Mouse (Mus musculus) liver, embryonic 11.5 days (tissue): ENCODE measurements around the gene Fmnl2. TPM values are rescaled to one million over a fixed set of nuclear protein-coding genes. Genes with fewer than 3 reads are reported as not detected.

Experiments
- ATAC-seq: fragments of 200-750 bp; cut with Nextera tagmentation; replicated peaks from 2 replicates; pipeline ENCODE4 v1.8.0; 2017; ENCODE audit warnings: moderate number of reproducible peaks, mild to moderate bottlenecking, moderate TSS enrichment, moderate library complexity; ENCODE audit not compliant: low FRiP score
- DNase-seq: peaks from one replicate; pipeline ENCODE4 v3.0.0-alpha.2; 2017; ENCODE audit warnings: low spot score
- H3K27ac ChIP-seq: fragments of 300-500 bp; sonication (generic); 2 replicates; pipeline ENCODE4 v1.5.1; 2014; ENCODE audit warnings: mild to moderate bottlenecking, low read depth, low read length, control low read depth
- H3K27me3 ChIP-seq: fragments of 300-500 bp; sonication (generic); replicated peaks from 2 replicates; pipeline ENCODE4 v1.6.1; 2014; ENCODE audit warnings: low read length, mixed read lengths; ENCODE audit not compliant: control insufficient read depth, insufficient read depth
- H3K36me3 ChIP-seq: fragments of 300-500 bp; sonication (generic); 2 replicates; pipeline ENCODE4 v1.6.1; 2014; ENCODE audit warnings: mild to moderate bottlenecking, low read length, moderate library complexity, mixed read lengths; ENCODE audit not compliant: control insufficient read depth, insufficient read depth
- H3K4me1 ChIP-seq: fragments of 300-500 bp; sonication (generic); replicated peaks from 2 replicates; pipeline ENCODE4 v1.6.1; 2014; ENCODE audit warnings: low read length, mixed read lengths; ENCODE audit not compliant: control insufficient read depth, insufficient read depth
- H3K4me2 ChIP-seq: fragments of 300-500 bp; sonication (generic); 2 replicates; pipeline ENCODE4 v1.6.1; 2014; ENCODE audit warnings: mild to moderate bottlenecking, control low read depth, moderate library complexity
- H3K4me3 ChIP-seq: fragments of 300-500 bp; sonication (generic); 2 replicates; pipeline ENCODE4 v1.5.1; 2014; ENCODE audit warnings: low read depth, low read length, control low read depth
- H3K9ac ChIP-seq: fragments of 300-500 bp; sonication (generic); 2 replicates; pipeline ENCODE4 v1.6.1; 2014; ENCODE audit warnings: low read depth, low read length, control low read depth
- H3K9me3 ChIP-seq: fragments of 300-500 bp; sonication (generic); 2 replicates; pipeline ENCODE4 v1.6.1; 2016; ENCODE audit warnings: low read length, inconsistent platforms, mixed read lengths; ENCODE audit not compliant: control insufficient read depth
- WGBS: fragments of 180-500 bp; shearing (Covaris S2); extraction: QIAGEN DNeasy Blood & Tissue Kit; methylation state at CpG from one replicate; pipeline ENCODE4 v1.1.7; 2014; 5-methylcytosine and 5-hydroxymethylcytosine counted together
- polyA plus RNA-seq: library from polyadenylated mRNA; unstranded; fragments of >200 nt; fragmentation: Nextera tagmentation; extraction: Ambion mirVana; gene quantifications from 2 replicates; pipeline ENCODE4 v1.2.1, GENCODE M21; 2014

The Fmnl2 gene
- polyA plus RNA-seq, 1 experiment from 2014 or later, result 1.5 TPM

DNA sequence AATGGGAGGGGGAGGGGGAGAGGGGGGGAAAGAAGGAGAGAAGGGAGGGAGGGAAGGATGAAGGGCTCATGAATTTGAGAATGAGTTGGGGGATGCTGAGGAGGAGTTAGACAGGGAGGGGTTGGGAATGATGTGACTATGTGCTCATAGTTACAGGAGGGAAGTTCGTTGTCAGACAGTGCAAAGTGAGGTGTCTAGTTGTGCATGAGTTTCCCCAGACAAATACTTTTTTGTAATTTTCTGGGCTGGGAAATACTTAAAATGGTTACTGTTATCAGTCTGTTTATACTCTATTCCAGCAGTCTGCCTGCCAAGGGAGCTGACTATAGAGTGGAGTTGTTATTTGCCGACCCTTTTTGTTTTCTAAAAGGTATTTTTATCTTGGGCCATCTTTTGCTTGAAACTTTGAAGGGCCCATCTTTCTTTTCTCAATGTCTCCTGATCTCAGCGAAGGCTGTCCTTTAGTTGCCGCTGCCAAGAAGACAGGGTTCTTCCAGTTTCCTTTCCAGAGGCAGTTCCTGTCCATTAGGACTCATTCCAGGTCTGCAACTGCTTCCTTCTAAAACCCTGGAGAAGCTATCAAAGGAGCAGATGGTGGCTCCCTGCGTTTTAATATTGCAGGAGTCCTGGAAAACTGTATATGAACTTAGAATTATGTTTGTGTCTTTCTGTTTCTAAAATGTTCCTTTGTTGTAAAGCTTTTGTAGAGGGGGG lies 168.6 kb downstream of the Fmnl2 start:
- Histone ChIP-seq H3K36me3 (no peaks in the 10 kb centered on the region), H3K4me1 (no peaks in the 10 kb centered on the region), H3K9ac (no peak overlapping the region), H3K9me3 (no peaks in the 10 kb centered on the region), H3K27me3 (no peaks in the 10 kb centered on the region), H3K4me2 (no peak overlapping the region), H3K4me3 (no peak overlapping the region), H3K27ac (no peak overlapping the region; the same call in 1 of the 2 replicates)
- 73% methylated on average over 5 of the region's 5 CpGs for WGBS
- no peak for ATAC-seq
- no peak for DNase-seq

- no peak for DNase-seq
- H3K27me3 ChIP-seq, result no peaks in the 10 kb centered on the region
- H3K4me2 ChIP-seq, result no peak overlapping the region
- H3K9me3 ChIP-seq, result no peaks in the 10 kb centered on the region
- peak; percentile 58 for ATAC-seq
- no peak overlapping the region for H3K9ac ChIP-seq
- 100% methylated on average over 1 of the region's 1 CpGs for whole genome bisulfite sequencing
- H3K4me1 ChIP-seq, result no peaks in the 10 kb centered on the region
- no peak overlapping the region for H3K27ac ChIP-seq
- no peaks in the 10 kb centered on the region for H3K36me3 ChIP-seq
- no peak overlapping the region for H3K4me3 ChIP-seq
Measured at GRCm38 (mm10) chr2:53028868-53029267, 171.2 kb downstream of the Fmnl2 start.

- Histone ChIP-seq H3K4me1 (no peaks in the 10 kb centered on the region), H3K4me2 (no peak overlapping the region), H3K27me3 (no peaks in the 10 kb centered on the region), H3K36me3 (no peaks in the 10 kb centered on the region), H3K9me3 (no peaks in the 10 kb centered on the region), H3K4me3 (no peak overlapping the region), H3K9ac (no peak overlapping the region), H3K27ac (no peak overlapping the region)
- no peak for DNase-seq
- WGBS, result 75% methylated on average over 7 of the region's 7 CpGs
- ATAC-seq, result no peak
Measured at GRCm38 (mm10) chr2:53029716-53030431, 172.2 kb downstream of the Fmnl2 start.

- no peak for ATAC-seq
- no peak for DNase-seq
- Histone ChIP-seq H3K4me2 (no peak overlapping the region), H3K9ac (no peak overlapping the region), H3K27me3 (no peaks in the 10 kb centered on the region), H3K9me3 (no peaks in the 10 kb centered on the region), H3K27ac (no peak overlapping the region), H3K4me3 (no peak overlapping the region), H3K36me3 (no peaks in the 10 kb centered on the region), H3K4me1 (no peaks in the 10 kb centered on the region)
- WGBS, result 79% methylated on average over 5 of the region's 5 CpGs
Measured at GRCm38 (mm10) chr2:53030432-53030826, 172.8 kb downstream of the Fmnl2 start.

DNA sequence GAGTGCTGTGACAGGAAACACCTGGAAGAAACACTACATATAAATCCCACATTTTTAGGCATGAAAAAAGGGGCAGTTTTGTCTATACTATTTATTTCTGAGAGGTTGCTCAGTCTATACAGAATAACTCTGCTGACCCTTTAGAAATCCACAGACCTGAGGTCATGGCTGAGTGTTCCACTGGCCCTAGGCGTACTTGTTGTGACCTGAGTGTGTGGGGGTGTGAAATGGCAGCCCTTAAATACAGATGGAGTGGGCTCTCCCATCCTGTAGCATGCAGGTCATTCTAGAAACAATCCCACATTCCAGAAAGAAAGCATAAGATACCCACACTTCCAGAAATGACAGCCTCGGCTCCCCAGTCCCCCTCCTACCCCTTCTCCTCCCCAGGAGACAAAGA lies 180.6 kb downstream of the Fmnl2 start:
- Histone ChIP-seq H3K4me2 (no peak overlapping the region), H3K4me1 (no peaks in the 10 kb centered on the region), H3K36me3 (no peaks in the 10 kb centered on the region), H3K4me3 (no peak overlapping the region), H3K9me3 (no peaks in the 10 kb centered on the region), H3K27me3 (no peaks in the 10 kb centered on the region), H3K9ac (no peak overlapping the region), H3K27ac (no peak overlapping the region)
- WGBS, result 73% methylated on average over 2 of the region's 2 CpGs
- ATAC-seq (no peak), DNase-seq (no peak)

DNA sequence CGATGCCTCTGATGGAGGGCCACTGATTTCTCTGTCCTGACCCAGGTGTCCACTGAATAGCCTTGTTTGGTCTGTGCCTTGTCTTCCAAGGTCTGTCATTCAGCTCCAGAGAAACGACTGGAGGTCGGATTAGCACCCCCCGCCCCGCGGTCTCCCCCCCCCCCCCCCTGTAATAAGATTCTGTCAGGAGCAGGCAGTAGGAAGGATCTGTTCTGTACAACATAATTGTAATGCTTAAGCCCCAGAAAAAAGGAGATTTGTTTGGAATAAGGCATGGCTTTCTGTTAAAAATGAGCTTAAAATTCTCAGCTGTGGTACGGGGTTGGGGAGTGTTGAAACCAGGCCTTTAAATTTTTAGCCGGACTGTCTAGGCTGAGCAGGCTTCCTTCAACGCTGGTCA lies 181.1 kb downstream of the Fmnl2 start:
- no peaks in the 10 kb centered on the region for H3K36me3 ChIP-seq
- no peak overlapping the region for H3K4me2 ChIP-seq
- no peak overlapping the region for H3K27ac ChIP-seq
- no peak for ATAC-seq
- H3K4me1 ChIP-seq, result no peaks in the 10 kb centered on the region
- 63% methylated on average over 9 of the region's 9 CpGs for WGBS
- no peak for DNase-seq
- no peaks in the 10 kb centered on the region for H3K27me3 ChIP-seq
- no peaks in the 10 kb centered on the region for H3K9me3 ChIP-seq
- no peak overlapping the region for H3K9ac ChIP-seq
- no peak overlapping the region for H3K4me3 ChIP-seq

- ATAC-seq, result no peak
- no peak for DNase-seq
Measured at GRCm38 (mm10) chr2:53047031-53047430, 189.4 kb downstream of the Fmnl2 start.

DNA sequence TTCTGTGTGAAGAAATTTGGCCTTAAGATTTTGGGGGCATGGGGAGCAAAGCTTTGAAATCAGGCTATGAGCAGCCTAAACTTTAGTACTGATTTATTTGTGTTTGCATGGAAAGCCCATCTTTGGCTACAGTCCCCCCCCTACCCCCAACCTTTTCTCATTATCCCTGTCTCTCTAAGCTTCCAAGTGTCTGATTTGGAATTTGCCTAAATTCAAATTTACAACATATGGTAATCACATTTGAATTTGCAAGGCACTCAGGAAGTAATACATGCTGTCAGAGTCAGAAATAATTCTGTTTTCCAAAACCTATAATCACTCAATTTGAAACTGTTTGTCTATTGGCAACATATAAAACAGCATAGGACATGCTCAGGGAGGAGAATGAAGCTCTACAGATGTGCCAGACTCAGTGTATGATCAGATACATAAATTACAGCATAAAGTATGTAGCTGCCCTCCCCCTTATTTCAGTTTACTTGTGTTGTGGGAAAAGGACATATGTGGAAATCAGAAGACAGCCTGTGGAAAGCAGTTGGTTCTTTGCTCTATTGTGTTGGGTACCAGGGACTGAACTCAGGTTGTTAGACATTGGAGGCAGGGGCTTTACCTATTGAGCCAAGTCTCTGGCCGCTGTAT lies 190.2 kb downstream of the Fmnl2 start:
- Histone ChIP-seq H3K4me1 (no peaks in the 10 kb centered on the region; the same call in 1 of the 2 replicates), H3K4me2 (no peak overlapping the region), H3K4me3 (no peak overlapping the region), H3K27ac (no peak overlapping the region), H3K36me3 (no peaks in the 10 kb centered on the region), H3K9ac (no peak overlapping the region), H3K9me3 (no peaks in the 10 kb centered on the region), H3K27me3 (no peaks in the 10 kb centered on the region)
- ATAC-seq, result no peak
- WGBS, result 96% methylated on average over 1 of the region's 1 CpGs
- DNase-seq, result no peak

More at GRCm38 (mm10) chr2:53047031-53047430, 189.4 kb downstream of the Fmnl2 start:
- H3K27ac ChIP-seq, result no peak overlapping the region
- no peaks in the 10 kb centered on the region for H3K36me3 ChIP-seq
- no peaks in the 10 kb centered on the region for H3K9me3 ChIP-seq
- no peaks in the 10 kb centered on the region for H3K27me3 ChIP-seq
- H3K4me3 ChIP-seq, result no peak overlapping the region
- H3K4me1 ChIP-seq, result no peaks in the 10 kb centered on the region; the same call in 1 of the 2 replicates
- 80% methylated on average over 6 of the region's 6 CpGs for WGBS
- H3K9ac ChIP-seq, result no peak overlapping the region
- no peak overlapping the region for H3K4me2 ChIP-seq
